Mouse (Mus musculus) small intestine, adult 2 months (tissue): Measurements from ENCODE around the gene Wnt4.
A peak's percentile ranks its signal among the peaks of the same experiment; 100 is the strongest.

Source experiments
- CTCF ChIP-seq: fragments of 200-500 bp; IDR thresholded peaks from 2 replicates; pipeline ENCODE4 v1.5.1; 2012; ENCODE audit warnings: low read depth, mild to moderate bottlenecking, control low read depth, inconsistent platforms, low read length, moderate library complexity, mixed read lengths; ENCODE audit not compliant: insufficient replicate concordance, insufficient read length; ENCODE audit errors: extremely low read depth
- POLR2A ChIP-seq: fragments of 200-500 bp; IDR thresholded peaks from 2 replicates; pipeline ENCODE4 v1.6.1; 2012; ENCODE audit warnings: low read depth, mild to moderate bottlenecking, control low read depth, inconsistent platforms, low read length, moderate library complexity

GRCm38 (mm10) chr4:137316027-137316770, 38.9 kb downstream of the Wnt4 start:
- TF ChIP-seq CTCF: peak; percentile 13; the same call in 1 of the 2 replicates
- TF ChIP-seq POLR2A: no peak
